Mouse (Mus musculus): ENCODE data around the gene Hmga1. TPM values are rescaled to one million over a fixed set of nuclear protein-coding genes. Genes with fewer than 3 reads are reported as not detected.

Hmga1 gene
- total RNA-seq (2021) = 10 to 100 TPM; 29.6 to 34.1 TPM
- long read RNA-seq, experiment 1, transcript Hmga1-205 (6 exons, 1,045 nt) = minor isoform, 8 of 54 reads
- long read RNA-seq, experiment 1, transcript Hmga1-206 (5 exons, 1,030 nt) = minor isoform, 5 of 54 reads
- long read RNA-seq, experiment 1, transcript Hmga1-213 (5 exons, 2,001 nt) = major isoform, 14 of 54 reads
- long read RNA-seq, experiment 1, transcript Hmga1-216 (5 exons, 1,681 nt) = minor isoform, 13 of 54 reads
- long read RNA-seq, experiment 1, partial matches to known transcripts = 0 of 54 reads
- long read RNA-seq, experiment 1, other reads (novel, unspliced or antisense) = 5 of 54 reads
- long read RNA-seq, experiment 2, transcript Hmga1-216 (5 exons, 1,681 nt) = major isoform, 14 of 54 reads
- long read RNA-seq, experiment 2, transcript Hmga1-213 (5 exons, 2,001 nt) = minor isoform, 13 of 54 reads
- long read RNA-seq, experiment 2, partial matches to known transcripts = 0 of 54 reads
- long read RNA-seq, experiment 2, other reads (novel, unspliced or antisense) = 12 of 54 reads

GRCm38 (mm10) chr17:27556315-27557011 is at the start of gene Hmga1:
TSS of gene Hmga1 (plus strand) at chr17:27556497.
- intact Hi-C loops (cut with DNase I) = no loop called here
- Histone ChIP-seq H3K27ac (peak within 1 kb of the TSS; percentile 85), H3K4me3 (peak within 1 kb of the TSS; percentile 82)
- TF ChIP-seq CTCF (IDR thresholded peaks at IDR 0.05) = no peak
- peak; percentile 92 for DNase-seq

- no peak overlapping the region for H3K27ac ChIP-seq
Measured at GRCm38 (mm10) chr17:27506871-27507590, 49.3 kb upstream of the Hmga1 start.

GRCm38 (mm10) chr17:27507591-27507945 is 48.7 kb upstream of the Hmga1 start:
- Histone ChIP-seq H3K27ac (no peak overlapping the region), H3K4me3 (no peak overlapping the region)
- intact Hi-C loops (cut with DNase I) = no loop called here
- DNase-seq = no peak
- no peak for TF ChIP-seq CTCF (IDR thresholded peaks at IDR 0.05)

More at GRCm38 (mm10) chr17:27506871-27507590, 49.3 kb upstream of the Hmga1 start:
- DNase-seq = no peak
- no peak for TF ChIP-seq CTCF (IDR thresholded peaks at IDR 0.05)
- intact Hi-C loops (cut with DNase I) = no loop called here
- H3K4me3 ChIP-seq = no peak overlapping the region

- intact Hi-C loops (cut with DNase I) = no loop called here
- Histone ChIP-seq H3K27ac (no peak overlapping the region), H3K4me3 (no peak overlapping the region)
- no peak for DNase-seq
- TF ChIP-seq CTCF (IDR thresholded peaks at IDR 0.05) = no peak
Measured at GRCm38 (mm10) chr17:27508002-27508401, 48.3 kb upstream of the Hmga1 start.

- no peak for DNase-seq
- no peak overlapping the region for H3K4me3 ChIP-seq
- no peak overlapping the region for H3K27ac ChIP-seq
- intact Hi-C loops (cut with DNase I) = no loop called here
- TF ChIP-seq CTCF (IDR thresholded peaks at IDR 0.05) = no peak
Measured at GRCm38 (mm10) chr17:27508513-27508912, 47.8 kb upstream of the Hmga1 start.

- DNase-seq = no peak
- no peak for TF ChIP-seq CTCF (IDR thresholded peaks at IDR 0.05)
- intact Hi-C loops (cut with DNase I) = no loop called here
- H3K4me3 ChIP-seq = no peak overlapping the region
- H3K27ac ChIP-seq = no peak overlapping the region
Measured at GRCm38 (mm10) chr17:27509056-27509455, 47.2 kb upstream of the Hmga1 start.

- no peak for DNase-seq
- TF ChIP-seq CTCF (IDR thresholded peaks at IDR 0.05) = no peak
- Histone ChIP-seq H3K4me3 (no peak overlapping the region), H3K27ac (no peak overlapping the region)
- intact Hi-C loops (cut with DNase I) = loop anchor here (10.0 kb wide), 1 partner anchor 376 kb away; the partner anchor contains the start of gene Uqcc2
Measured at GRCm38 (mm10) chr17:27510258-27511124, 45.8 kb upstream of the Hmga1 start.

GRCm38 (mm10) chr17:27511125-27511735 is 45.1 kb upstream of the Hmga1 start:
- no peak for DNase-seq
- TF ChIP-seq CTCF (IDR thresholded peaks at IDR 0.05) = no peak
- intact Hi-C loops (cut with DNase I) = loop anchor here (10.0 kb wide), 1 partner anchor 376 kb away; the partner anchor contains the start of gene Uqcc2
- Histone ChIP-seq H3K27ac (no peak overlapping the region), H3K4me3 (no peak overlapping the region)

- Histone ChIP-seq H3K27ac (no peak overlapping the region), H3K4me3 (peak overlapping the region; percentile 70)
- intact Hi-C loops (cut with DNase I) = loop anchor here (10.0 kb wide), 1 partner anchor 377 kb away; the partner anchor contains the start of gene Uqcc2
- no peak for TF ChIP-seq CTCF (IDR thresholded peaks at IDR 0.05)
- DNase-seq = no peak
Measured at GRCm38 (mm10) chr17:27511865-27512618, 44.3 kb upstream of the Hmga1 start.

- no peak overlapping the region for H3K27ac ChIP-seq
- TF ChIP-seq CTCF (IDR thresholded peaks at IDR 0.05) = no peak
- DNase-seq = peak; percentile 62
- intact Hi-C loops (cut with DNase I) = loop anchor here (10.0 kb wide), 1 partner anchor 378 kb away; the partner anchor contains the start of gene Uqcc2
- H3K4me3 ChIP-seq = peak overlapping the region; percentile 70
Measured at GRCm38 (mm10) chr17:27512619-27513161, 43.6 kb upstream of the Hmga1 start.

All from gastrocnemius, adult 2 months (tissue).